Mouse (Mus musculus) embryonic facial prominence, embryonic 15.5 days (tissue): Measurements from ENCODE around the gene Zan. TPM values are rescaled to one million over a fixed set of nuclear protein-coding genes. Genes with fewer than 3 reads are reported as not detected.

Experiments used
- ATAC-seq: fragments of 200-750 bp; cut with Nextera tagmentation; 2 replicates; pipeline ENCODE4 v1.8.0; 2017; ENCODE audit warnings: low read depth, moderate TSS enrichment; ENCODE audit not compliant: insufficient number of reproducible peaks, low FRiP score, low TSS enrichment
- H3K27ac ChIP-seq: fragments of 300-500 bp; sonication (generic); replicated peaks from 2 replicates; pipeline ENCODE4 v1.5.1; 2015; ENCODE audit warnings: mild to moderate bottlenecking, inconsistent platforms
- H3K27me3 ChIP-seq: fragments of 300-500 bp; sonication (generic); 2 replicates; pipeline ENCODE4 v1.6.1; 2015; ENCODE audit warnings: inconsistent platforms
- H3K36me3 ChIP-seq: fragments of 300-500 bp; sonication (generic); 2 replicates; pipeline ENCODE4 v1.6.1; 2015; ENCODE audit warnings: mild to moderate bottlenecking, inconsistent platforms
- H3K4me1 ChIP-seq: fragments of 300-500 bp; sonication (generic); 2 replicates; pipeline ENCODE4 v1.6.1; 2015; ENCODE audit warnings: inconsistent platforms
- H3K4me2 ChIP-seq: fragments of 300-500 bp; sonication (generic); replicated peaks from 2 replicates; pipeline ENCODE4 v1.6.1; 2015; ENCODE audit warnings: mild to moderate bottlenecking, inconsistent platforms
- H3K4me3 ChIP-seq: fragments of 300-500 bp; sonication (generic); replicated peaks from 2 replicates; pipeline ENCODE4 v1.5.1; 2015; ENCODE audit warnings: mild to moderate bottlenecking, inconsistent platforms
- H3K9ac ChIP-seq: fragments of 300-500 bp; sonication (generic); 2 replicates; pipeline ENCODE4 v1.6.1; 2015; ENCODE audit warnings: inconsistent platforms
- H3K9me3 ChIP-seq: fragments of 300-500 bp; sonication (generic); replicated peaks from 2 replicates; pipeline ENCODE4 v1.6.1; 2016; ENCODE audit warnings: inconsistent platforms
- WGBS: fragments of 180-500 bp; shearing (Covaris S2); methylation state at CpG from one replicate; pipeline ENCODE4 v1.1.7; 2015; 5-methylcytosine and 5-hydroxymethylcytosine counted together
- polyA plus RNA-seq: library from polyadenylated mRNA; unstranded; fragments of >200 nt; fragmentation: Nextera tagmentation; extraction: Ambion mirVana; gene quantifications from 2 replicates; pipeline ENCODE4 v1.2.1, GENCODE M21; 2015

Zan gene
- polyA plus RNA-seq, 1 experiment from 2014 or later = 0.23 TPM

GRCm38 (mm10) chr5:137375627-137376026 lies 101.2 kb downstream of the Zan start:
- Histone ChIP-seq H3K27ac (peak overlapping the region; percentile 60; the same call in 1 of the 2 replicates), H3K4me1 (peaks cover 28% of the 10 kb centered on the region), H3K27me3 (no peaks in the 10 kb centered on the region), H3K4me2 (no peak overlapping the region), H3K9me3 (no peaks in the 10 kb centered on the region), H3K9ac (no peak overlapping the region), H3K4me3 (no peak overlapping the region), H3K36me3 (peaks cover 51% of the 10 kb centered on the region)
- WGBS = 27% methylated on average over 2 of the region's 2 CpGs
- ATAC-seq = no peak

- peaks cover 61% of the 10 kb centered on the region for H3K36me3 ChIP-seq
- WGBS = 70% methylated on average over 4 of the region's 4 CpGs
- no peak overlapping the region for H3K9ac ChIP-seq
- H3K27me3 ChIP-seq = no peaks in the 10 kb centered on the region
- H3K4me1 ChIP-seq = peaks cover 28% of the 10 kb centered on the region
- no peak overlapping the region for H3K4me2 ChIP-seq
- no peak overlapping the region for H3K4me3 ChIP-seq
- no peaks in the 10 kb centered on the region for H3K9me3 ChIP-seq
- 0 out of 2 replicates have a peak, but pooled peaks have one; percentile 6 for ATAC-seq
- 0 out of 2 replicates have a peak overlapping the region, but pooled peaks have one; percentile 17 for H3K27ac ChIP-seq
Observed at GRCm38 (mm10) chr5:137374521-137375080, 102.3 kb downstream of the Zan start.

DNA sequence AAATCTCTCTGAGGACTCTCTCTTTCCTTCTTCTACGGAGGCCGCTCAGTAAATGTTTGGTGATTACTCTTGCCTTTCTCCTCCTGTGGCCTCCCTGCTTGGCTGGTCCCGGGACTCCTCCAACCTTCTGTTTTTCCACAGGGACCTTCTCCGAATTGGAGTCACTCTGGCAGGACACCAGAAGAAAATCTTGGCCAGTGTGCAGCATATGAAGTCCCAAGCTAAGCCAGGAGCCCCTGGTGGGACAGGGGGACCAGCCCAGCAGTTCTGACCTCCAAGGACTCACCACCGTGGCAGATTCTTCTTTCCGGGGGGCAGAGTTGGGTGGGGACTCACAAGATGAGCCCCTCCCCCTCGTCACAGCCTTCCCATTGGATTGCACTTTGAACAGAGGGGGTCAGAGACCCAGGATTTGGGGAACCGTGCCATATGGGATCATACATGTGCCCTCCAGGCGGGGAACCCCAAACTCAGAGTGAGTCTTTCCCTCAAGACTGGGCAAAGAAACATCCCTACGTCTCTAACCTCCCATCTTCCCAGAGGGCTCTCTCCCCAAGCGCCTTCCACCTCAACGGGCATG lies 103.4 kb downstream of the Zan start:
- H3K27me3 ChIP-seq = no peaks in the 10 kb centered on the region
- H3K9me3 ChIP-seq = no peaks in the 10 kb centered on the region
- no peak overlapping the region for H3K4me3 ChIP-seq
- 79% methylated on average over 12 of the region's 12 CpGs for WGBS
- H3K4me2 ChIP-seq = no peak overlapping the region
- H3K27ac ChIP-seq = 0 out of 2 replicates have a peak overlapping the region, but pooled peaks have one; percentile 34
- H3K9ac ChIP-seq = no peak overlapping the region
- H3K4me1 ChIP-seq = peaks cover 28% of the 10 kb centered on the region
- peaks cover 73% of the 10 kb centered on the region for H3K36me3 ChIP-seq
- no peak for ATAC-seq

DNA sequence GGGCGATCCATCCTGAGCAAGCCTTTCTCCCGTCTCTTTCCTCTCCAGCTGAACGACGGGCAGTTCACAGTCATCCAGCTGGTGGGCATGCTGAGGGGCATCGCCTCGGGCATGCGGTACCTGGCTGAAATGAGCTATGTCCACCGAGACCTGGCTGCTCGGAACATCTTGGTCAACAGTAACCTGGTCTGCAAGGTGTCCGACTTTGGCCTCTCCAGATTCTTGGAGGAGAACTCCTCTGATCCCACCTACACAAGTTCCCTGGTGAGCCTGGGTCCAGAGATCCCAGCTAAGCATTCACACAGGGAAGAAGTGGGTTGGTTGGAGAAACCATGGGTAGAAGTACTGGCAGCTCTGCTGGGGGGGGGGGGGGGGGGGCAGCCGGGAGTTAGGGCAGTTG lies 107.2 kb downstream of the Zan start:
- Histone ChIP-seq H3K36me3 (peaks cover 98% of the 10 kb centered on the region), H3K27ac (no peak overlapping the region)

GRCm38 (mm10) chr5:137358382-137358781 lies 118.5 kb downstream of the Zan start:
- Histone ChIP-seq H3K4me3 (no peak overlapping the region), H3K4me1 (peaks cover 14% of the 10 kb centered on the region), H3K36me3 (peaks cover 90% of the 10 kb centered on the region), H3K9ac (no peak overlapping the region), H3K4me2 (no peak overlapping the region), H3K9me3 (no peaks in the 10 kb centered on the region), H3K27ac (no peak overlapping the region), H3K27me3 (no peaks in the 10 kb centered on the region)
- WGBS = 38% methylated on average over 7 of the region's 7 CpGs
- no peak for ATAC-seq

More for the DNA sequence above, 107.2 kb downstream of the Zan start:
- Histone ChIP-seq H3K4me3 (no peak overlapping the region), H3K4me2 (no peak overlapping the region), H3K4me1 (0 out of 2 replicates have a peak, but pooled peaks cover 7% of the 10 kb centered on the region), H3K9me3 (no peaks in the 10 kb centered on the region), H3K9ac (no peak overlapping the region), H3K27me3 (no peaks in the 10 kb centered on the region)
- WGBS = 94% methylated on average over 11 of the region's 11 CpGs
- no peak for ATAC-seq

DNA sequence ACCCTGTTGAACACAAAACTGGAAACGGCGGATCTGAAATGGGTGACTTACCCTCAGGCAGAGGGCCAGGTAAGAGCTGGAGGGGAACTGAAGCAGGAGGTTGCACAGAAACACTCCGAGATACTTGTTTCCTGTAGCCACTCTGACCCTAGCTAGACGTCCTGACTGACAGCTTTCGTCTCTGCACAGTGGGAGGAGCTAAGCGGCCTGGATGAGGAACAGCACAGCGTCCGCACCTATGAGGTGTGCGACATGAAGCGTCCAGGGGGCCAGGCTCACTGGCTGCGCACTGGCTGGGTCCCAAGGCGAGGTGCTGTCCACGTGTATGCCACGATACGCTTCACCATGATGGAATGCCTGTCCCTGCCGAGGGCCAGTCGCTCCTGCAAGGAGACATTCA lies 122.8 kb downstream of the Zan start:
- Histone ChIP-seq H3K9ac (no peak overlapping the region), H3K27me3 (no peaks in the 10 kb centered on the region), H3K36me3 (peaks cover 48% of the 10 kb centered on the region), H3K4me1 (peaks cover 35% of the 10 kb centered on the region), H3K9me3 (no peaks in the 10 kb centered on the region), H3K27ac (no peak overlapping the region), H3K4me3 (0 out of 2 replicates have a peak overlapping the region, but pooled peaks have one; percentile 4), H3K4me2 (no peak overlapping the region)
- 78% methylated on average over 17 of the region's 17 CpGs for WGBS
- no peak for ATAC-seq

DNA sequence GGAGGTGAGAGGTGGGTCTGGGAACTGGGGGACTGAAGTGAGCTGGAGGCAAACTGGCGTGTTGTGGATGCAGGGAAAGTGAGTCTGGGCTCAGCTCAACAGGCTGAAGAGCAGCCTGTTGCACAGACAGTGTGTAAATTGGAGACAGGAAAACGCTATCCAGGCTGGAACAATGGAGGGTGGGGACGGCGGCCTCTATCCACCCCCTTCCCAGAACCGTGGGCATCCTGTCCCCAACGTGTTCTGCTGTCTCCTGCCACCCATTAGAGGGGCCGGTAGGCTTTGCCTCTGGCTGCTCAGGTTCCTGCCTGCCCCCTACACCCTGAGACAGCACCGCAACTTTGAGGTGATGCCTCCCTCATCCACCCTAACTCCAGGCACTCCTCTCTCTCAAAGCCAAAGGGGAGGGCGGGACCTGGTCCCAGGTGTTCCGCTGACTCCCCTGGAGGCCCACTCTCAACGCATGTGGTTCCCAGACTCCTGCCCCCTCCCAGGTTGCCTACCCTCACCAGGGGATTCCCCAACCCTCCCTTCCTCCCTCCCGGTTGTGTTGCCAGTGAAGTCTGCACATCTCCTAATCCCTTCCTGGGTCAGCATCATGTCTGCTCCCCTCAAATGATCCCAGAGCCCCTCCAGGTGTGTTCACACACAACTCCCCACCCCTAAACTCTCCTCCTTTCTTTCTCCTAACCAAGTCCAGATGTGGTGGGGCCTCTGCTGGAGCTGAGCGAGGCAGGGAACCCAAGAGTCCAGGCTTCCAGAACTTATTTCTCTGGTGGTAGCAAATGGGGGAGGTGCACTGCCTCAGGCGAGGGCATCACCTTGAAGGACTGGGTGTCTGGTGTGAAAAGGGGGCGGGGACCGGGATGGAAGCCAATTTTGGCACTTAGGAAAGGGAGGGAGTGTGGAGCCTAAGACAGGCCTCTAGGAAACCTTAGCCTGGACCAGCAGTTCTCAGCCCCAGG lies 124.6 kb downstream of the Zan start:
- 11% methylated on average over 16 of the region's 16 CpGs for WGBS
- H3K4me2 ChIP-seq = peak overlapping the region; percentile 77
- no peak for ATAC-seq
- no peaks in the 10 kb centered on the region for H3K27me3 ChIP-seq
- H3K4me1 ChIP-seq = peaks cover 40% of the 10 kb centered on the region
- peak overlapping the region; percentile 91 for H3K9ac ChIP-seq
- H3K9me3 ChIP-seq = no peaks in the 10 kb centered on the region
- H3K36me3 ChIP-seq = peaks cover 33% of the 10 kb centered on the region
- peak overlapping the region; percentile 79 for H3K4me3 ChIP-seq
- peak overlapping the region; percentile 96 for H3K27ac ChIP-seq

- no peaks in the 10 kb centered on the region for H3K9me3 ChIP-seq
- peak overlapping the region; percentile 77 for H3K4me2 ChIP-seq
- WGBS = 5% methylated on average over 4 of the region's 4 CpGs
- no peak for ATAC-seq
- peaks cover 26% of the 10 kb centered on the region for H3K36me3 ChIP-seq
- peak overlapping the region; percentile 91 for H3K9ac ChIP-seq
- H3K4me1 ChIP-seq = peaks cover 40% of the 10 kb centered on the region
- H3K27me3 ChIP-seq = no peaks in the 10 kb centered on the region
- peak overlapping the region; percentile 79 for H3K4me3 ChIP-seq
- peak overlapping the region; percentile 96 for H3K27ac ChIP-seq
Observed at GRCm38 (mm10) chr5:137351394-137351793, 125.5 kb downstream of the Zan start.

DNA sequence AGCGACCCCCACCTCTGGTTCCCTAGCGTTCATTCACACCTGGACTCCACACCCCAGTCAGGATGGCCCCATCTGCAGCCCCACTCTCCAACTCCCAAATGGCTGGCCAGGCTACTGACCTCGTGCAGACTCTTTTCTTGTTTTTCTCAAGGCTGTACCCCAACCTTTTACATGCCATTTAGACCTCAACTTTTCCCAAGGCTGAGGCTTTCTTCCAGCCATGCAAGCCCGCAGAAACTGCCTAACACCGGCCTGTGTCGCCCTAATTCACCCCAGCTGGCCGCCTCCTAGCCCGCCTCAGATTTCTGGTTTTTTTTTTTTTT lies 125.8 kb downstream of the Zan start:
- Histone ChIP-seq H3K4me2 (peak overlapping the region; percentile 77), H3K4me3 (peak overlapping the region; percentile 79), H3K27ac (peak overlapping the region; percentile 96), H3K27me3 (no peaks in the 10 kb centered on the region), H3K4me1 (peaks cover 43% of the 10 kb centered on the region), H3K9me3 (no peaks in the 10 kb centered on the region), H3K36me3 (peaks cover 22% of the 10 kb centered on the region), H3K9ac (peak overlapping the region; percentile 91)
- ATAC-seq = no peak
- under 1% methylated on average over 8 of the region's 8 CpGs for WGBS

- under 1% methylated on average over 55 of the region's 55 CpGs for WGBS
- ATAC-seq = peak; percentile 70
- Histone ChIP-seq H3K4me3 (peak overlapping the region; percentile 79), H3K9me3 (no peaks in the 10 kb centered on the region), H3K27me3 (no peaks in the 10 kb centered on the region), H3K36me3 (peaks cover 16% of the 10 kb centered on the region), H3K4me2 (peak overlapping the region; percentile 77), H3K4me1 (peaks cover 43% of the 10 kb centered on the region), H3K27ac (peak overlapping the region; percentile 96), H3K9ac (peak overlapping the region; percentile 91)
Observed at GRCm38 (mm10) chr5:137350205-137351057, 126.4 kb downstream of the Zan start.
